Mouse (Mus musculus) lung, adult 2 months (tissue): Measurements from ENCODE around the gene Crhr1.

Experiments used
- CTCF ChIP-seq: fragments of 200-500 bp; IDR thresholded peaks from 2 replicates; pipeline ENCODE4 v1.5.1; 2011; ENCODE audit warnings: mild to moderate bottlenecking, low read length, control low read depth; ENCODE audit not compliant: insufficient read depth
- POLR2A ChIP-seq: fragments of 200-500 bp; IDR thresholded peaks from 2 replicates; pipeline ENCODE4 v1.6.1; 2011; ENCODE audit warnings: low read depth, mild to moderate bottlenecking, control low read depth, low read length, borderline replicate concordance; ENCODE audit errors: extremely low read depth

DNA sequence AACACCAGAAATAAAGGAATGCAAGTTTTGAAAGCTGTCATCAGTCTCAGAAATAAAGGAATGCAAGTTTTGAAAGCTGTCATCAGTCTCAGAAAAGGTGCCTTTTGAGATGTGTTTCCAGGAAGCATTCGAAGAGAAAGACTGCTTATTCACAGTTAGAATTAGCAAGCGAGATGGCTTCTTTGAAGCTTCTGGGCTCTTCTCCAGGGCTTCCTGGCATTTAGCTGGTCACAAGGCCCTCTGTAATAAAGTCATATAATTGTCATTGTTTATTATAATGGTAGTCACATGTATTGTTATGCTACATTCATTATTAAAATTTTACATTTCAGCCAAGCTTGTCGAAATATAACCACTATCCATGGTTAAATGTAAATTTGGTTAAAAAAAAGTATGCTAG, 85.4 kb downstream of the Crhr1 start:
- TF ChIP-seq POLR2A (no peak), CTCF (no peak)
